Mouse (Mus musculus) kidney, postnatal 10 days (tissue): ENCODE results near the gene Pdzd3.

Experiments
- DNase-seq: peaks from one replicate; pipeline ENCODE4 v3.0.0; 2021; ENCODE audit warnings: mixed read lengths

The Pdzd3 gene

DNA sequence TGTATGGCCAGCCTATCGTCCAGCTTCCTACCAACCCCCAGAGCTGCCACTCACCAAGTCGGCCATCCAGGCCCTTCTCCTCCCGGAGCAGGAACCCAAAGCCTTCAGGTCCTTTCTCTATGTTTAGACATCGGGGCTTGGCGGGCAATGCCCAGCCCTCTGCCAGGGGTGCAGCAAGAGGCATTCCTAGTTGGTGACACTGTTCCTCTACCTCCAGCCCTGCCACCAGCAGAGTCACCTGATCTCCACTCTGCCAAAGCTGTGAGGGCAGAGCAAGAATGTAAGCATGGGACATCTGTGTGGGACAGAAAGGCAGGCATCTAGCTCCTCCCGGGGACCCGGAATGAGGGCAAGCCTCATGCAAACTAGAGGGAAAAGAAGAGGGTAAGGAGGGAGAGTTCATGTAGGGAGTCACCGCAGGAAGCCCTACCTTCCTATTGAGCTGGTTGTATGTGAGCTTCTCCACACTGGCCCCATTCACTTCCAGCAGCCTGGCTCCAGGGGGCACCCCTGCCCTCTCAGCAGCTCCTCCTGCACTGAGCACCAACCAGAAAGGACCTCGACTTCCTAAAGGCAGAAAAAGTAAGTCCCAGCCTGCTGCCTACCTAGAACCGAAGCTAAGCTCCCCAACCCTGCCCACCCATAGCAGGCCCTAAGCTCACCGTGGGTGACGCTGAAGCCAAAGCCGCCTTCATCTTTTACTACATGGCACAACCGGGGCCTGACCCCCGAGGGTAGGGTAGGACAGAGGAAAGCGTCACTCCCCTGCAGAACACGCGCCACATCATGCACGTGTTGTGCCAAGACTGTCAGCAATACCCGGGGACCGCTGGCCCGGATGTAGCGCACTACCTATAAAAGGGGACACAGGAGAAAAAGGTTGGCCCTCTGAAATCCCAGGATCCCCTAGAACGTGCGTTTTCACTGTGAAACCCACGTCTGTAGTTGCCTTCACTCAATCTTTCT is 1.8 kb downstream of the Pdzd3 start:
- DNase-seq: peak; percentile 84

DNA sequence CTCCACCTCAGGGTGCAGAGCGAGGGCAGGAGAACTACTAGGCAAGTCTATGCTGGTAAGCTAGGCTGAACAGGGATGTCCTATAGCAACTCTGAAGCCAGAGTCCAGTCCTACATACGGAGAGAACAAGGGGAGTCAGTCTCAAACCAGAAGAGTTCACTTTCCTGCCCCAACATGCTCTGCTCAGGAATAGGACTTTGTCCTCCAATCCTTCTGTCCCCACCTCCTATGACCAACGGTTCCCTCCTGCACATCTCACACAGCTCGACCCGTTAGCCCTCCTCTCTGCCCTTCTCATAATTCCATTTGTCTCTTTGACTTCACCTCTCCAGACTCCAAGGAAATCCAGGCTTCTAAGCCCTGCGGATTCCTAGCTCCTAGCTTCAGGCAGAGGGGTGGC is 3.4 kb downstream of the Pdzd3 start:
- DNase-seq: no peak

- DNase-seq: no peak
Measured at GRCm38 (mm10) chr9:44243621-44244020, 7.7 kb downstream of the Pdzd3 start.

DNA sequence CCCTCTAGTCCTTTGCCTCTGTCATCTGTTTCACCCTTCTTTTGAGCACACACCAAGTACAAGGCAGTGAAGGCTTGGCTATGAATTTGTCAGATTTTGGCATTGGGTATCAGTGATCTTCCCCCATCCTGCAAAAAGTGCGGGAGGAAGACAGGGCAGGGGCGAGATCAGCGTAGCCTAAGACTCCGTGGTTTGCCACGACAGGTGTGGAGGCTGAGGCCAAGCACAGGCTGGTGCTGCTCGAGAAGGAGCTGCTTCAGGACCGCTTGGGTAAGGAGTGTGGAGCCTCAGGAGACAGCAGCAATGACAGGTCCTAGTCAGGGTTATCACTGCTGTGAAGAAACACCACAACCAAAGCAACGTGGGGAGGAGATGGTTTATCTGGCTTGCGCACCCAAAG is 9.9 kb downstream of the Pdzd3 start:
- no peak for DNase-seq

DNA sequence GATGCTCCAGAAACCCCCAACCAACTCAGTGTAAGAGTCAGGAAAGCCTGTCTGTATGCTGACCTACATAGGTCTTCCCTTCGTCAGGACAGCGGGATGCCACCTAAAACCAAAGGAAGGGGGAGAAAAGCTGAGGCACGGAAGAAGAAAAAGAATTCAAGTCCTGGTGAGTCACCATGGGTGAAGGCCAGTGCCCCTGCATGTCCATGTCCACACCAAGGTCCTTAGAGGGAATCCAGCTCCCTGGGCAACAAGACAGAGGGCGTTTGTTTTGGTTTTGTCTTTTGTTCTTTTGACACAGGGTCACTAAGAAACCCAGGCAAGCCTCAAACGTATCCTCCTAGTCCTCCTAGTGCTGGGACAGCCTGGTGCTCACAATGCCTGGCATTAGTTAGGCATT is 10.4 kb downstream of the Pdzd3 start:
- DNase-seq: no peak

- no peak for DNase-seq
Measured at GRCm38 (mm10) chr9:44240399-44240798, 10.9 kb downstream of the Pdzd3 start, which contains the start of gene Ccdc153. Ccdc153 (plus strand) TSS chr9:44240676.

GRCm38 (mm10) chr9:44239447-44239846 is 11.8 kb downstream of the Pdzd3 start:
- DNase-seq: peak; percentile 77

- no peak for DNase-seq
Measured at GRCm38 (mm10) chr9:44238501-44239190, 12.6 kb downstream of the Pdzd3 start.

GRCm38 (mm10) chr9:44237128-44237527 is 14.1 kb downstream of the Pdzd3 start:
- DNase-seq: no peak

- no peak for DNase-seq
Measured at GRCm38 (mm10) chr9:44236601-44237000, 14.7 kb downstream of the Pdzd3 start.

- peak; percentile 77 for DNase-seq
Measured at GRCm38 (mm10) chr9:44234479-44235427, 16.5 kb downstream of the Pdzd3 start.

GRCm38 (mm10) chr9:44233802-44234478 is 17.3 kb downstream of the Pdzd3 start, which contains the start of gene Cbl:
Cbl (minus strand) TSS chr9:44234049.
- peak; percentile 99 for DNase-seq

DNA sequence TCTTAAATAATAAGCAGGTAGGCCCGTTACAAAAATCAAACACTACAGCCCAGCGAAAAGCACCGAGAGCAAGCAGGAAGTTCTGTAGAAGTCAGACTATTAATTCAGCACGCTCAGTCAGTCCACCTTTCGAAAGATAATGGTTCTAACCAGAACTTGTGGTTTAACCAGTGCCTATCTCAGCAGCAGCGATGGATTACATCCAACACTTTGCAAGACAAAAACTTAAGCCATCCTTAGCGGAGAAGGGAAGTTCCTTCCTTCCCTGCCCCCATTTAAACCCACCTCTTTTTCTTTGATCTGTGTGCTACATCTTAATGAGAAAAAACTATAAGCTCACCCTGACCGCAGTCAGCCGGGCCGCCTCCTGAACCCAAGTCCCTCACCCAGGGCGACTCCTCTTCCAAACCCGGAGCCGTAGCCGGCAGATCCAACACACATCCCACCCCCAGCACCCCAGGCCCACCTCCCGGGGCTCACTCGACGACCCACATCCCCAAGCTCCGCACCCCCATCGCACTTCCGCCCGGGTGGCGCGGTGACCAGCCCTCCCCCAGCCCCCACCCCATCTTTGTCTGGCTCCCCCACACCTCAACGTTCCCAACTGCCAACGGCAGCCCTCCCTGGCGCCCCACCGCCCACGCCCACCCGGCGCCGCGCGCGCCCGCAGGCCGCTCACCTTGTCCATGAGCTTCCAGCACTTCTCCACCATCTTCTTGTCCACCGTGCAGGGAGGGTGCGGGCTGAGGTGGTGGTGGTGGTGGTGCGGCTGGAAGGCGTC is 18.1 kb downstream of the Pdzd3 start:
- no peak for DNase-seq

GRCm38 (mm10) chr9:44231609-44232008 is 19.7 kb downstream of the Pdzd3 start:
- no peak for DNase-seq

GRCm38 (mm10) chr9:44225993-44226392 is 25.3 kb downstream of the Pdzd3 start:
- DNase-seq: no peak

DNA sequence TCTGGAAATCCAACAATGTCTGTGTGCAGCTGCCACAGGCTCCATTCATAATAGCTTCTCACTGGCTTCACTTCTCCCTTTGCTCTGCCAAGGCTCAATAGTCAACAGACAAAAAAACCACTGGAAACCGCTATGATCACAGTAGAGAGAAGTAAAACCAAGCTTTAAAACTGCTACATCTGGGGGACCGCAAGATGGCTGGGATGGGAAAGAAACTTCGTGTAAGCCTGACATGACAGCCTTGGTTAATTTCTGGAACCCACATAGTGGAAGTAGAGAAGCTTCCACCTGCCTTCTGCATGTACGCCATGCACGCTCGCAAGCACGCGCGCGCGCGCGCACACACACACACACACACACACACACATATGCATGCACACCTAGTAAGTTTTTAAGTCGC is 37.7 kb downstream of the Pdzd3 start:
- DNase-seq: no peak

GRCm38 (mm10) chr9:44212406-44212805 is 38.9 kb downstream of the Pdzd3 start:
- DNase-seq: no peak

DNA sequence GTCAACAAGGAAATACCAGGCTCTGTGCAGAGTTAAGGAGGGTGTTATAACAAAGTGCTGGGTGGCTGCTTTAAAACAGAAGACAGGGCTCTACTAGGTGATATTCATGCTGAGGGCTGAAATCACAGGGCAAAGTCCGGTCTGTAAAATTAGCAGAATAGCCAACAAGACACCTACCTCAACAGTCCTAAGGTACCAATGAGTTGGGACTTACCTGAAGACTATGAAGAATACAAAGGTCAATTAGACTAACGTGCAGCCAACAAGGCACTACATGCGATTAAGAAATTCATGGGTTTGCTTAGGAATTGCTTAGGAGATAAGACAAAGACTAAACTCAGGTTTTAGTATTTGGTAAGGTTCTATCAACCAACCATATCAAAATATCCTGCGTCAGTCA is 41.9 kb downstream of the Pdzd3 start:
- DNase-seq: no peak

DNA sequence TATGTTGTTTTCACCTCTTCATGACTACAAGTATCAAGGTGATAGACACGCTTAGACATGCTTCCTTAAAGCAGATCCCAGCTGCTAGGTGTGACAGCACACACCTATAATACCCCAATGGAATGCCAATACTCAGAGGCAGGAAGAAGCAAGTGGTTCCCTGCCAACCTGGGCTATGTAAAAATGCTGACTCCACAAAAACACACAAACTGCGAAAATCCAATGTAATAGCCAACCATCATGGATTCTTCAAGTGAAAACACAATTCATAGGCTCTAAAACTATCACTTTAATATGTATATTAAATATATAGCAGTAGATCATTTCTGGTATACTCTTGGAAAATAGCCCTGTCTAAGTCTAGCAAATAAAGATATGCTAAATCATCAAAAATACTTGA is 43.4 kb downstream of the Pdzd3 start:
- no peak for DNase-seq

DNA sequence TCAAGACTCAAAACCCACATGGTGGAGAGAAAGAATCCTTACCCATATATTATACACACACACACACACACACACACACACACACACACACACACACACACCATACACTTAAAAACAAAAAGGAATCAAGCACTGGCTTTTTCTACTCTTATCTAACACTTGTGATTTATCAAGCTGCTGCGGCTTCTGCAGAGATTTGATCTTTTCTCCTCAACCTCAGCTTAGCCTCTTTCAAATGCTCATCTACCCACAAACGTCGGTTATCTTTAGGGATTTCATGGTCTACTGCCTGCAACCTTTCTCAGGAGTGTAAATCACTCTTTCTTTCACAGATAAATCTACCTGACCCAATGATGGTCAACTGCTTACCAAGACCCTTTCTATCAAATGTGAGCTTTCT is 50.8 kb downstream of the Pdzd3 start:
- DNase-seq: no peak

- no peak for DNase-seq
Measured at GRCm38 (mm10) chr9:44199580-44199979, 51.7 kb downstream of the Pdzd3 start.
